Mouse (Mus musculus) layer of hippocampus, postnatal 14 days (tissue): ENCODE results near the gene Vps35l. TPM values are rescaled to one million over a fixed set of nuclear protein-coding genes. Genes with fewer than 3 reads are reported as not detected.
A peak's percentile ranks its signal among the peaks of the same experiment; 100 is the strongest.

ENCODE experiments used
- DNase-seq, 2 experiments: peaks; one replicate each; pipeline ENCODE4 v3.0.0; 2021 to 2022; ENCODE audit warnings: low spot score in 2 of 2, mixed read lengths in 1 of 2
- total RNA-seq, 2 experiments: library from RNA; stranded (reverse); gene quantifications; 2 replicates each; pipeline ENCODE4 v1.2.3; 2021

The Vps35l gene
- total RNA-seq, 2 experiments from 2014 or later, result 59.5 to 61.9 TPM

DNA sequence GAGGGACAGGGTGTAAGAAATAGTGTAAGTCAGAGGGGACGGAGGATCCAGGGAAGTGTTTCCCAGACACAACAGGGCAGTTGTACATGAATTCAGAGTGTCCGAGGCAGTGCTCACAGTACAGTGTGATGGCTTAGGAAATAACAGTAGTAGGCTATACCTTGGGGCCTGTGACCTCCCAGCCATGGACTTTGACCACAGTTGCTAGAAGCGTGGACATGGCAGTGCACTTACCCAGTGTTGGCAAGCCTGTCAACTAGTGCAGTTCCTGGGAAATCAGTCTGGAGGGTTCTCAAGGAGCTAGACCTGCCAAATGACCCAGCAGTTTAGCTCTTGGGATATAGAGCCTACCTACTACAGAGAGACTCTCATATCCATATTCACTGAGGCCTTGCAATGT lies 76.2 kb downstream of the Vps35l start:
- no peak for DNase-seq

DNA sequence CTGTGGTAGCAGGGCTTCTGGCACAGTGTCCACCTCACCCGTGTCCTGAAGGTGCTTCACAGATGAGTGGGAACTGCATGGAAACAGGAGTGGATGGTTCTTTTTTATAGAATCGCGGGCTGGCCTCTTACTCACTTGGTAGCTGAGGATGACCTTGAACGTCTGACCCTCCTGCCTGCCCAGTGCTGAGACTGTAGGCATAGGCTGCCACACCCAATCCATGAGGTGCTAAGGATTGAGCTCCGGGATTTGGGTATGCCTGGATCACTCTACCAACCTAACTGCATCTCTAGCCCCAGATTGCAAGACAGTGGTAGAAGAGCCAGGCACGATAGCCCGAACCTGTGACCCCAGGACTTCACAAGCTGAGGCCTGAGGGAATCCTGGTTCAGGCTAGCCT lies 77.7 kb downstream of the Vps35l start:
- no peak for DNase-seq

GRCm38 (mm10) chr7:118819666-118820065 lies 79.6 kb downstream of the Vps35l start:
- no peak for DNase-seq

- DNase-seq, result no peak
Observed at GRCm38 (mm10) chr7:118821356-118821755, 81.3 kb downstream of the Vps35l start.

GRCm38 (mm10) chr7:118821887-118822556 lies 82.0 kb downstream of the Vps35l start:
- no peak for DNase-seq

- no peak for DNase-seq
Observed at GRCm38 (mm10) chr7:118824451-118824850, 84.4 kb downstream of the Vps35l start.

DNA sequence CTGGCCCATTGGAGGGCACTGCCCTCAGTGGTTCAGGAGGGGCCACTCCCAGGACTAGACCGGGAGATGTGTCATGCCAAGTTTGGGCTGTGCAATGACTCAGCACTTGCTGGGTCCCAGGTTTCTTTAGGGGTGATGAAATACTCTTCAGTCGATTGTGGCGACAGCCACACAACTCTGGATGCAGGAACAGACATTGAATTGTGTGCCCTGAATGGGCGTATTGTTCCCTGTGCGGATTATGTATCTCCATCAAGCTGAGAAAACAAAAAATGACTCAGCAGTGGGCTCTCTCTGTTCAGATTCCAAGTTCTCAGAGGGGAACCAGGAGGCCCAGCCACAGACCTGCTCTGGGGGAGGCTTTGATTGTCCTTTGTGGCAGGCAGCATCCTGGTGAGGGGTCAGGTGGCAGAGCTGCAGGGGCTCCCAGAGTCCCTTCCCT lies 88.0 kb downstream of the Vps35l start:
- no peak for DNase-seq

DNA sequence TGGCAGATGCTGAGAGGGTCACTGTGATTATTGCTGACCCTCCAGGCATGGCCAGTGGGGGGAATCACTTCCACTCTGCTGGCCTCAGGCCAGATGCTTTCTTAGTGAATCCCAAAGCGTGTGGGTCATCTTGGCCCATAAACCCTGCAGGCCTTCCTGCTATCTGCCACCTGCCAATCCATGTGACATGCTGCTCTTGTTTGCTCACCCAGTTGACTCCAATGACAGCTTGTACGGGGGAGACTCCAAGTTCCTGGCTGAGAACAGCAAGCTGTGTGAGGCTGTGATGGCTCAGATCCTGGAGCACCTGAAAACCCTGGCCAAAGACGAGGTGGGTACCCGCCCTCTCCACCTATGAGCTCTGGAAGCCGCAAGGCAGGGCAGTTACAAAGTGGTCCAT lies 97.9 kb downstream of the Vps35l start:
- no peak for DNase-seq

DNA sequence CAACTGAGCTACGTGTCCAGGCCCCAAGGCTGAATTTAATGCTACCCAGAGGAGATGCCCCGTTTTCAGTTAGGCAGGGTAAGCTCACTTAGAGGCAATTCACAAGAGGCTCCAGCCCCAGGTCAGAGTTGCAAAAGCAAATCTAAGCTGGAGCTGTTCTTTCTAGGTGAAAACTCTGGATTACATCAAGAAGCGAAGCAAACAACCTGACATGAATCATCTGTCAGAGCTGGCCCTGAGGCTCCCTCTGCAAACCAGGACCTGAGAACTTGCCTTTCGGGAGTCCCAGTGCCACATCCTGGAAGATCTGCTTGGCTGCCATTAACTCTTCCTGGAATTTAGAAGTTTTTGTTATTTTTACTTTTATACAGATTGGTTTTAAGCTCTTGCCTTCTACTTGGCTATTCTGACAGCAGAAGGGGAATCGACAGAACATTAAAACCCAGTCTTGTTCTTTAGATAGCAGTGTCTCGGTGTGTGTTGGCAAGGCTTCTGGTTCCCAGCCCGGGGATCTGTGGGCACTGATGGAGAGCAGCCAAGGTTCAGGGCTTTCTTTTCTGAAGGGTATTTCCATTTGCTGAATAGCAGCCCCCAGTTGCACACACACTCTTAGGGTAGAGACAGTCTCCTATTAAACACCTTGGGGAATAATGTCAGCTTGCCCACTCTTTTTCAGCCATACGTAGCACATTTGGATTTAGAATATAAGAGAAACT lies 101.2 kb downstream of the Vps35l start:
- DNase-seq, result peak in 1 of 2 experiments; percentile 61

GRCm38 (mm10) chr7:118841796-118842195 lies 101.8 kb downstream of the Vps35l start:
- DNase-seq, result no peak

DNA sequence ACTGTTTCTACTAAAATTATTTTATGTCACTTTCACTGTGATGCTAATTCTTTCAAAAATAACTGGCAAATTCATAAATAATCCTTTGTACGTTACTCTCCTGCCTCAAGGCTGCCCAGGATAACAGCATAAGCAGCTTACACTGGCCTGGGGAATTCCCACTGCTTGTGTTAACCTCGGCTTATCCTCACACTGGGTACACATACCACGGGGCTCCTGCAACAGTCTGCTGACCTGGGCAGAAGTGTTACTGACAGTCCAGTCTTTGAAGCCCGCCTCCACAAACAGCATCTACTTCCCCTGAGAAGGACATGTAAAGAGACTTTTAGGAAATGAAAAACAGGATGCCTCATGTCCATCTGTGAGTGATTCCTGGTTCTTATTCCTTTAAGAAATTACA lies 102.9 kb downstream of the Vps35l start:
- no peak for DNase-seq

DNA sequence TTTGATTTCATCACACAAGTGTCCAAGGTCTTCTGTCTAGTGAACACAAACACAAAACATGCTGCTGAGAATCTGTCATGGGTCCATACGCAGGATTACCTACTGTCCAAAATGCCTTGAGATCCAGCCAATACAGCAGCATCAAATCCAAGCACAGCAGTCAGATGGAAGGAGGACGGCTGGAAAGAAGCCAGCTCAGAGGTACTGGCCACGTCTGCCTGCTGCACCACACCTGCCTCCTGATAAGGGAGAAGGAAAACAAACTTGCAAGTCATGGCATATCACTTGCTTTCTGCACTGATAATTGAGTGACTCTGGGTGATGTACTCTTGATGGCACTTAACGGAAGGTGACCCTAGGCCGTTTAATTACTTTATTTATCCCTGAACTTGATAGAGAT lies 105.1 kb downstream of the Vps35l start:
- no peak for DNase-seq

DNA sequence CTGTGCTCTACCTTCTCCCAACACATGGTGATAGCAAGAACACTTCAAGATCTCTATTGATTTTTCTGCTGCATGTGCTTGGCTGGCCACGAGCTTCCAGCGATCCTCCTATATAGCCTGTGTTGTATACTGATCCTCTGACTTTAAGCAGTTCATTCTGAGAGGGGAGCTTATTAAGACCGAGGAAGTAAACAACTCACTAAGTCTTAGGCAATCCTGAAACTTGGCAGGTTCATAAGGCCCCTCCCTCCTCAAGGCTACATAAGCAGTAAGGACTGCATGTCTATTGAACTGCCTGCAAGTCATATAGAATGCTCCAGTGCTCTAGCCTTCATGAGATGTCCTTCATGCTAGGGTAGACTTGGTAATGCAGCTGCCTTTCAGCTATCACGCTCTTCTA lies 106.3 kb downstream of the Vps35l start:
- no peak for DNase-seq

DNA sequence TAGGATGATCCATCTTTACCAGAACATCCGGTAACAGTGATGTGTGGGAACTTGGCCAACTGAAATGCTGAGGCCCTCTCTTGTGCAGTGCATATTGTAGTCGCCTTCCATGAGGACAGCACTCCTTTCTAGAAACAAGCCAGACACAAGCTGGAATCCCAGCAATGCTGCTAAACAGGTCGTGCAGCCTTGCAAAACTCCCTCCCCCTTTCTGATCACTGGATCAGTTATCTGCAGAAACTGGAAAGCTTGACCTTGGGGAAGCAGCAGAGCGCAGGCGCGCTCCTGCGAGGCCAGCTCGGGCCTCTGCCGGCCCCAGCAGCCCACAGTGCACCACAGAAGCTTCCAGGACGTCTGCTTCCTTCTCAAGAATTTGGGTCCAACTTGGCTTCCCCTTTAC lies 108.8 kb downstream of the Vps35l start:
- no peak for DNase-seq

DNA sequence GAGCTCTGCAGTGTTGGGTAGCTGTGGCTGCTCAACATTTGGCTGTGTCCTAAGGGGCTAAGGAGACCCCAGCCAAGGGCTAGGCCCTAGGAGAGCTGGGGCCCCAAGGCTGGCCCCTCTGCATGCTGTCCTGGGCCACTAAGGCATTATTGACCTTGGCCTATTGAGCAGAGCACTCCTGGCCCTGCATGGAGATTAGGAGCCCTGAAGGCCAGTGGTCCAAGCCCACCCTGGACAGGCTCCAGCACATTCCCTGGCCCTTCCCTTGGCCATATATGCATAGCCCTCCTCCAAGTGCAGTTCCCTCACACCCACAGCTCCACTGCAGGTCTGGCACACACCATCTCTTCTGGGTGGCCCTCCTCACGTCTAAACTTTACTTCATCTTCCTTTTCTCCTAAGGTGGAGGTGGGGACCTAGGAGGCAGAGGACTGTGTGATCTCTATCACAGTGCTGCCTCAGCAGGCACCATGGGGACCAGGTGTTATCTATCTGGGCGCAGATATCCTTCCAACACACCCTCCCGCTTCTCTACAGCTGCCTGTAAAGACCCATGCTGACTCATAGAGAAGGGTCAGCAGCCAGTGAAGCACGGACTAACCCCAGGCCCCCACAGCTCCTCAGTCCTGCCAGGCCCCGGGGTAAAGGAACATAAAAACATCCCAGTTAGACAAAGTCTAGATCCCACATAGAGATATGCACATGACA lies 109.7 kb downstream of the Vps35l start:
- no peak for DNase-seq

DNA sequence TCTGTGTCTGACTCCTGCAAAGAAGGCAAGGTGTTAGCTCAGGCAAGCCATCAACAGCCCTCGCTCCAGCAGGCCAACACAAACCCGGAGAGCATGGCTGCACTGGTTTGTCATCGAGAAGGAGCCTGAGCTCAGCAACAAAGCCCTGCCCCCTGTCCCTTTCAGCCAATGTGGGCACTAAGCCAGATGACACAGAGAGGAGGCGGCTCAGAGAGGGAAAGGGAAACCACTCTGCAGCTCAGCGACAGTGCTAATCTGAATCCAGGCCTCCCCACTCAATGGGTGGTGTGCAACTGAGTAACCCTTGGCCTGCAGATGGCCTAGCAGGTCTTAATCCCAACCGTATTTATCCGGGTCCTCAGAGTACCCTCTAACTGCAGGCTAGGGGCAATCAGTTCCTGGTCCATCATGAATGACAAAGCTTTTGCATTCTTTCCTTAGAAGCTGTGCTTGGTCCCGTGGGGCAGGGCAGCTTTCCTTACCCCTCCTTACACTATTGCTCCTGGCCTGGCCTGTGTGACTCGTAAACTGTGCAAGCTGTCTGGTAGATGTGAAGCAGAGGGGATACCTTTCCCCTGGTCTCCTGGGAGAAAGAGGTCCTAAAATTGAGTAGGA lies 110.8 kb downstream of the Vps35l start:
- DNase-seq, result no peak

DNA sequence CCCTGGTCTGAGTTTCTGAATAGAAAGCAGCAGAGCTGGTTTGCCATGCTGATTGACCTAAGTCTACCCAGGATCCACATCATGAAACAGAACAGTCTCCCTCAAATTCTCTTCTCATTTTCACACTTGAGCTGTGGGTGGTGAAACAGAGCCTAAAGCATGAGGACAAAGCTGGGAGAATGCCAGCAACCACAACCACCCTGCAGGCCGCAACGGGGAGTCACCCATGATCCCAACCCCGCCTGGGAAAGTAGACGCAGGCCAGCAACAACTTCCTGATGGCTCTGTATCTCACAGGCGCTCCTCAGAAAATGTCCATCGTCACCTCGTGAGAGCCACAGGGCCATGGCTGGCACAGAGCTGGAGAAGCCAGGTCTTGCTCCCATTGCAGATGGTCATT lies 111.5 kb downstream of the Vps35l start:
- DNase-seq, result no peak

DNA sequence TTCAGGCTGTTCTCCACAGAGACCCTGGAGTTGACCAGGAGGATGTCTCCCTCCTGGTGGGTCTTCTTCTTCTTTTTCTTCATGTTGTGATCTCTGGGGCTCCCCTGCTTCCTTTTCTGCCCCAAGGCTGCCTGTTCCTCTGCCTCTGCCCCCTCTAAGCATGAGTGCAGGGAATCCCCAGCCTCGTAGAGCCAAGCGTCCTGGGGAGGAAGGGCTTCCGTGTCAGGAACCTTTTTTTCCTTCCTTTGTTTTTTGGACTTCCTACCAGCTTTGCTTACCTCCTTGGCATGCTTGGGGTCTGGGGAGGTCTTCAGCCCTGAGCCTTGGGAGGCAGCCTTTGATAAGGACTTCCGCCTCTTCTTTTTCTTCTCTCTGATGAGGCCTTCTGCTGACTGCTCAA lies 112.6 kb downstream of the Vps35l start:
- no peak for DNase-seq

GRCm38 (mm10) chr7:118854606-118855005 lies 114.6 kb downstream of the Vps35l start:
- no peak for DNase-seq

- DNase-seq, result peak; percentile 86 to 94
Observed at GRCm38 (mm10) chr7:118855171-118855876, 115.3 kb downstream of the Vps35l start, which contains the start of gene Iqck. Iqck (plus strand) TSS chr7:118855752.

- DNase-seq, result no peak
Observed at GRCm38 (mm10) chr7:118855877-118856304, 115.9 kb downstream of the Vps35l start, which contains the start of gene Knop1. Knop1 (minus strand) TSS chr7:118856254.
